Mouse (Mus musculus) limb, embryonic 11.5 days (tissue): ENCODE results near the gene Mrpl37. TPM values are rescaled to one million over a fixed set of nuclear protein-coding genes. Genes with fewer than 3 reads are reported as not detected.
A peak's percentile ranks its signal among the peaks of the same experiment; 100 is the strongest.

Experiments used
- ATAC-seq: fragments of 200-750 bp; cut with Nextera tagmentation; 2 replicates; pipeline ENCODE4 v1.8.0; 2017; ENCODE audit warnings: low read depth; ENCODE audit not compliant: insufficient number of reproducible peaks, low FRiP score, low TSS enrichment
- DNase-seq: peaks from one replicate; pipeline ENCODE4 v3.0.0-alpha.2; 2015; ENCODE audit warnings: low spot score
- H3K27ac ChIP-seq: fragments of 300-500 bp; sonication (generic); replicated peaks from 2 replicates; pipeline ENCODE4 v1.5.1; 2014; ENCODE audit warnings: low read depth, mild to moderate bottlenecking, low read length
- H3K27me3 ChIP-seq: fragments of 300-500 bp; sonication (generic); 2 replicates; pipeline ENCODE4 v1.6.1; 2014; ENCODE audit warnings: mild to moderate bottlenecking, low read length, mixed read lengths; ENCODE audit not compliant: control insufficient read depth, insufficient read depth
- H3K36me3 ChIP-seq: fragments of 300-500 bp; sonication (generic); 2 replicates; pipeline ENCODE4 v1.6.1; 2014; ENCODE audit warnings: mild to moderate bottlenecking, low read length, moderate library complexity, mixed read lengths; ENCODE audit not compliant: control insufficient read depth, insufficient read depth
- H3K4me1 ChIP-seq: fragments of 300-500 bp; sonication (generic); 2 replicates; pipeline ENCODE4 v1.6.1; 2014; ENCODE audit warnings: low read length, mixed read lengths; ENCODE audit not compliant: control insufficient read depth, insufficient read depth
- H3K4me2 ChIP-seq: fragments of 300-500 bp; sonication (generic); 2 replicates; pipeline ENCODE4 v1.6.1; 2014; ENCODE audit warnings: low read depth, mild to moderate bottlenecking, moderate library complexity; ENCODE audit not compliant: severe bottlenecking
- H3K4me3 ChIP-seq: fragments of 300-500 bp; sonication (generic); 2 replicates; pipeline ENCODE4 v1.5.1; 2014; ENCODE audit warnings: low read depth, low read length
- H3K9ac ChIP-seq: fragments of 300-500 bp; sonication (generic); 2 replicates; pipeline ENCODE4 v1.6.1; 2014; ENCODE audit warnings: mild to moderate bottlenecking, low read length
- H3K9me3 ChIP-seq: fragments of 300-500 bp; sonication (generic); 2 replicates; pipeline ENCODE4 v1.6.1; 2016; ENCODE audit warnings: low read length; ENCODE audit not compliant: control insufficient read depth
- WGBS: fragments of 180-500 bp; shearing (Covaris S2); extraction: QIAGEN DNeasy Blood & Tissue Kit; methylation state at CpG from one replicate; pipeline ENCODE4 v1.1.7; 2014; 5-methylcytosine and 5-hydroxymethylcytosine counted together
- polyA plus RNA-seq: library from polyadenylated mRNA; unstranded; fragments of >200 nt; fragmentation: Nextera tagmentation; extraction: Ambion mirVana; gene quantifications from 2 replicates; pipeline ENCODE4 v1.2.1, GENCODE M21; 2014

The Mrpl37 gene
- polyA plus RNA-seq, 1 experiment from 2014 or later, result 131 TPM

- WGBS, result 85% methylated on average over 3 of the region's 3 CpGs
- H3K4me1 ChIP-seq, result peaks cover 14% of the 10 kb centered on the region
- H3K27me3 ChIP-seq, result no peaks in the 10 kb centered on the region
- H3K4me3 ChIP-seq, result no peak overlapping the region
- no peak for ATAC-seq
- no peak for DNase-seq
- no peaks in the 10 kb centered on the region for H3K36me3 ChIP-seq
- H3K27ac ChIP-seq, result no peak overlapping the region
- no peak overlapping the region for H3K9ac ChIP-seq
- no peaks in the 10 kb centered on the region for H3K9me3 ChIP-seq
- no peak overlapping the region for H3K4me2 ChIP-seq
Observed at GRCm38 (mm10) chr4:107082185-107082584, 15.5 kb upstream of the Mrpl37 start.

GRCm38 (mm10) chr4:107079716-107080115 lies 13.0 kb upstream of the Mrpl37 start:
- Histone ChIP-seq H3K4me1 (peaks cover 7% of the 10 kb centered on the region), H3K9ac (no peak overlapping the region), H3K4me2 (no peak overlapping the region), H3K27ac (no peak overlapping the region), H3K9me3 (no peaks in the 10 kb centered on the region), H3K4me3 (no peak overlapping the region), H3K36me3 (no peaks in the 10 kb centered on the region), H3K27me3 (no peaks in the 10 kb centered on the region)
- no peak for ATAC-seq
- DNase-seq, result no peak

- Histone ChIP-seq H3K4me1 (no peaks in the 10 kb centered on the region), H3K4me2 (no peak overlapping the region), H3K27ac (no peak overlapping the region), H3K9me3 (no peaks in the 10 kb centered on the region), H3K4me3 (no peak overlapping the region), H3K27me3 (no peaks in the 10 kb centered on the region), H3K36me3 (no peaks in the 10 kb centered on the region), H3K9ac (no peak overlapping the region)
- no peak for DNase-seq
- ATAC-seq, result no peak
- WGBS, result 90% methylated on average over 4 of the region's 4 CpGs
Observed at GRCm38 (mm10) chr4:107078894-107079293, 12.2 kb upstream of the Mrpl37 start.

GRCm38 (mm10) chr4:107075456-107075855 lies 8.8 kb upstream of the Mrpl37 start:
- Histone ChIP-seq H3K36me3 (no peaks in the 10 kb centered on the region), H3K27me3 (no peaks in the 10 kb centered on the region), H3K4me3 (no peak overlapping the region), H3K4me2 (no peak overlapping the region), H3K27ac (no peak overlapping the region), H3K9ac (no peak overlapping the region), H3K4me1 (no peaks in the 10 kb centered on the region), H3K9me3 (no peaks in the 10 kb centered on the region)
- DNase-seq (no peak), ATAC-seq (no peak)
- WGBS, result 82% methylated on average over 5 of the region's 5 CpGs

- DNase-seq, result no peak
Observed at GRCm38 (mm10) chr4:107072343-107072742, 5.7 kb upstream of the Mrpl37 start.

GRCm38 (mm10) chr4:107067151-107067840 lies 628 bp upstream of the Mrpl37 start:
- 6% methylated on average over 33 of the region's 33 CpGs for WGBS
- H3K4me3 ChIP-seq, result peak overlapping the region; percentile 79
- no peaks in the 10 kb centered on the region; the same call in 1 of the 2 replicates for H3K4me1 ChIP-seq
- H3K27me3 ChIP-seq, result no peaks in the 10 kb centered on the region
- no peak overlapping the region for H3K27ac ChIP-seq
- peak overlapping the region; percentile 64 for H3K9ac ChIP-seq
- no peaks in the 10 kb centered on the region for H3K9me3 ChIP-seq
- peak; percentile 52; the same call in 1 of the 2 replicates for ATAC-seq
- H3K36me3 ChIP-seq, result peaks cover 9% of the 10 kb centered on the region
- peak overlapping the region; percentile 96 for H3K4me2 ChIP-seq
- peak; percentile 56 for DNase-seq

More at GRCm38 (mm10) chr4:107072343-107072742, 5.7 kb upstream of the Mrpl37 start:
- H3K4me3 ChIP-seq, result no peak overlapping the region
- H3K36me3 ChIP-seq, result no peaks in the 10 kb centered on the region
- H3K27ac ChIP-seq, result no peak overlapping the region
- H3K9ac ChIP-seq, result no peak overlapping the region
- ATAC-seq, result no peak
- no peak overlapping the region for H3K4me2 ChIP-seq
- 84% methylated on average over 9 of the region's 9 CpGs for WGBS
- no peaks in the 10 kb centered on the region for H3K27me3 ChIP-seq
- H3K4me1 ChIP-seq, result no peaks in the 10 kb centered on the region
- H3K9me3 ChIP-seq, result no peaks in the 10 kb centered on the region

- no peaks in the 10 kb centered on the region; the same call in 1 of the 2 replicates for H3K4me1 ChIP-seq
- H3K4me2 ChIP-seq, result no peak overlapping the region
- ATAC-seq, result no peak
- DNase-seq, result no peak
- no peak overlapping the region for H3K9ac ChIP-seq
- H3K36me3 ChIP-seq, result peaks cover 23% of the 10 kb centered on the region
- H3K4me3 ChIP-seq, result no peak overlapping the region
- 90% methylated on average over 5 of the region's 5 CpGs for WGBS
- H3K9me3 ChIP-seq, result no peaks in the 10 kb centered on the region
- no peaks in the 10 kb centered on the region for H3K27me3 ChIP-seq
- H3K27ac ChIP-seq, result no peak overlapping the region
Observed at GRCm38 (mm10) chr4:107064394-107065098, 2.1 kb downstream of the Mrpl37 start.

- no peak for ATAC-seq
- WGBS, result 90% methylated on average over 3 of the region's 3 CpGs
- no peak overlapping the region for H3K9ac ChIP-seq
- H3K27ac ChIP-seq, result no peak overlapping the region
- H3K4me2 ChIP-seq, result no peak overlapping the region
- no peaks in the 10 kb centered on the region; the same call in 1 of the 2 replicates for H3K4me1 ChIP-seq
- no peaks in the 10 kb centered on the region for H3K27me3 ChIP-seq
- no peak for DNase-seq
- H3K9me3 ChIP-seq, result no peaks in the 10 kb centered on the region
- no peak overlapping the region for H3K4me3 ChIP-seq
- peaks cover 23% of the 10 kb centered on the region for H3K36me3 ChIP-seq
Observed at GRCm38 (mm10) chr4:107063214-107063613, 3.5 kb downstream of the Mrpl37 start.
